Mouse (Mus musculus) hindbrain, embryonic 15.5 days (tissue): ENCODE results near the gene Luc7l. TPM values are rescaled to one million over a fixed set of nuclear protein-coding genes. Genes with fewer than 3 reads are reported as not detected.

Experiments
- ATAC-seq: fragments of 200-750 bp; cut with Nextera tagmentation; 2 replicates; pipeline ENCODE4 v1.8.0; 2017; ENCODE audit warnings: low read depth, moderate number of reproducible peaks, moderate TSS enrichment; ENCODE audit not compliant: low FRiP score
- H3K27ac ChIP-seq: fragments of 300-500 bp; sonication (generic); replicated peaks from 2 replicates; pipeline ENCODE4 v1.5.1; 2015; ENCODE audit warnings: mild to moderate bottlenecking, inconsistent platforms
- H3K27me3 ChIP-seq: fragments of 300-500 bp; sonication (generic); 2 replicates; pipeline ENCODE4 v1.6.1; 2015; ENCODE audit warnings: control low read depth, inconsistent platforms
- H3K36me3 ChIP-seq: fragments of 300-500 bp; sonication (generic); 2 replicates; pipeline ENCODE4 v1.6.1; 2015; ENCODE audit warnings: control low read depth, inconsistent platforms
- H3K4me1 ChIP-seq: fragments of 300-500 bp; sonication (generic); replicated peaks from 2 replicates; pipeline ENCODE4 v1.6.1; 2015; ENCODE audit warnings: control low read depth, inconsistent platforms
- H3K4me2 ChIP-seq: fragments of 300-500 bp; sonication (generic); 2 replicates; pipeline ENCODE4 v1.6.1; 2015; ENCODE audit warnings: moderate library complexity, mild to moderate bottlenecking, inconsistent platforms
- H3K4me3 ChIP-seq: fragments of 300-500 bp; sonication (generic); 2 replicates; pipeline ENCODE4 v1.5.1; 2015; ENCODE audit warnings: mild to moderate bottlenecking, inconsistent platforms
- H3K9ac ChIP-seq: fragments of 300-500 bp; sonication (generic); 2 replicates; pipeline ENCODE4 v1.6.1; 2015; ENCODE audit warnings: inconsistent platforms
- H3K9me3 ChIP-seq: fragments of 300-500 bp; sonication (generic); 2 replicates; pipeline ENCODE4 v1.6.1; 2016; ENCODE audit warnings: control low read depth, inconsistent platforms
- WGBS: fragments of 180-500 bp; shearing (Covaris S2); methylation state at CpG from one replicate; pipeline ENCODE4 v1.1.7; 2015; 5-methylcytosine and 5-hydroxymethylcytosine counted together
- polyA plus RNA-seq: library from polyadenylated mRNA; unstranded; fragments of >200 nt; fragmentation: Nextera tagmentation; extraction: Ambion mirVana; gene quantifications from 2 replicates; pipeline ENCODE4 v1.2.1, GENCODE M21; 2015

Gene Luc7l
- polyA plus RNA-seq, 1 experiment from 2014 or later, result 104 TPM

DNA sequence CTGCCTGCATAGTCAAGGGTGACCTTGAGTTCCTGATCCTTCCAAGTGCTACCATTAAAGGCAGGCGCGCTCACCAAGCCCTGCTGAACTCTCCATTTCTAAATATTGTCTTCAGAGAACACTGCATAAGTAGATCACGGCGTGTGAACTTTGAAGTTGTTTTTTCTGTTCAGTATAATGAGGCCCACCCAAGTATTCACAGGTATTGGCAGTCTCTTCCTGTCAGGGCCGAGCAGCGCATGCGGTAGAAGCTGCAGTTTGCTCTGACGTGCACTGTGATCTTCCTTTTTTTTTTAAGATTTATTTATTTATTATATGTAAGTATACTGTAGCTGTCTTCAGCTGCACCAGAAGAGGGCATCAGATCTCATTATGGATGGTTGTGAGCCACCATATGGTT is 18.3 kb upstream of the Luc7l start:
- H3K27me3 ChIP-seq, result no peaks in the 10 kb centered on the region
- no peak overlapping the region for H3K4me2 ChIP-seq
- H3K4me3 ChIP-seq, result no peak overlapping the region
- H3K9ac ChIP-seq, result no peak overlapping the region
- 90% methylated on average over 8 of the region's 8 CpGs for WGBS
- ATAC-seq, result no peak
- H3K27ac ChIP-seq, result no peak overlapping the region
- no peaks in the 10 kb centered on the region for H3K9me3 ChIP-seq
- 0 out of 2 replicates have a peak, but pooled peaks cover 8% of the 10 kb centered on the region for H3K4me1 ChIP-seq
- H3K36me3 ChIP-seq, result no peaks in the 10 kb centered on the region

DNA sequence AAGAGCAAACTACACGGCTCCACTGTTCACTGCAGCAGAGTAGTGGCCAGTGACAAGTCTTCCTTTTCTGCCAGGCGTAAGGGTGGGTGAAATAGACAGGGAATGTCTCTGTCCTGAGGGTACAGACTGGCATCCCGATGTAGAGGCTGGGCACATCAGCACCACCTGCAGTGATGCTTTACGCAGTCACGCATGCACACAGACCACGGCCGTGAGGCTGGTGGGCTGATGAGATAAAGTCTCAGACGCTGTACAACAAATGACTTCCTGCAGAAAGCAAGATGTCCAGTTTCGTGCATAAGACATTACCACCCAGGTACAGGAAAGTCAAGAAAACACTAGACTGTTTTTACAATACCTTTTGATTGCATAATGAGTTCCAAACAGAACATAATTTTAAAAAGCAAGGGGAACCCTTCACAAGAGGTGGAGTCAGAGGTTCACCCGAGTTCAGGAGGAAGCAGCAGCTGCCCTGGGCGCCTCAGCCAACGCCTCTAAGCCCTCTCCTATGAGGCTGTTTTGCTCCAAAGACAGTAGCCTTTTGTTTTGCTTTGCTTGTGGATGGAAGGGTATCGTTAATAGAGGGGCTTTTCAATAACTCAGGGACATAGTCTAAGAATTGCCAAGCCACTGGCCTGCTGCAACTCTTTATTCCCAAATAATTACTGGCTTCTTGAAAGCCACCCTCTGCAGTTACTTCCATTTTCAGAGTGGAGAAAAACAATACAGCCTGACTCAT is 17.4 kb upstream of the Luc7l start:
- Histone ChIP-seq H3K27me3 (no peaks in the 10 kb centered on the region), H3K4me1 (0 out of 2 replicates have a peak, but pooled peaks cover 8% of the 10 kb centered on the region), H3K4me2 (no peak overlapping the region), H3K9ac (no peak overlapping the region), H3K4me3 (no peak overlapping the region), H3K36me3 (no peaks in the 10 kb centered on the region), H3K27ac (0 out of 2 replicates have a peak overlapping the region, but pooled peaks have one; percentile 11), H3K9me3 (no peaks in the 10 kb centered on the region)
- 55% methylated on average over 13 of the region's 13 CpGs for WGBS
- no peak for ATAC-seq

DNA sequence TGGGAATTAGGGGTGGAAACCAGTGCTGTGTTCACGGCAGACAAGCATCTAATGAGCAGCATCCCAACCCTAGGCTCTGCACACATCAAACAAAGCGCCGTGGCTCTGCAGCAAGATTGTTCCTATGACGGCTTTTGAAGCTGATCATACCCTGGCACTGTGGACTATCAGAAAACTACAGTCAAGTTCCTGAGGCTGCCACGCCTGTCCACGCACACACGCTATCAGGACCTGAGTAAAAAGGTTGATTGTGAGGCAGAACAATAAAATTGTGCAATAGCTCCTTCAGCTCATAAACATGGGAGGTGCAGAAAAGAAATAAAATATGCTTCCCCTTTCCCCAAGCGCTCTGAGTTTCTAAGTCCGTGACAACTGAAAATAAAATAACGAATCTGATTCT is 15.0 kb upstream of the Luc7l start:
- Histone ChIP-seq H3K4me2 (no peak overlapping the region), H3K27me3 (no peaks in the 10 kb centered on the region), H3K9me3 (no peaks in the 10 kb centered on the region), H3K9ac (no peak overlapping the region), H3K4me1 (peaks cover 16% of the 10 kb centered on the region), H3K36me3 (no peaks in the 10 kb centered on the region), H3K27ac (no peak overlapping the region), H3K4me3 (no peak overlapping the region)
- WGBS, result 89% methylated on average over 10 of the region's 10 CpGs
- ATAC-seq, result no peak

DNA sequence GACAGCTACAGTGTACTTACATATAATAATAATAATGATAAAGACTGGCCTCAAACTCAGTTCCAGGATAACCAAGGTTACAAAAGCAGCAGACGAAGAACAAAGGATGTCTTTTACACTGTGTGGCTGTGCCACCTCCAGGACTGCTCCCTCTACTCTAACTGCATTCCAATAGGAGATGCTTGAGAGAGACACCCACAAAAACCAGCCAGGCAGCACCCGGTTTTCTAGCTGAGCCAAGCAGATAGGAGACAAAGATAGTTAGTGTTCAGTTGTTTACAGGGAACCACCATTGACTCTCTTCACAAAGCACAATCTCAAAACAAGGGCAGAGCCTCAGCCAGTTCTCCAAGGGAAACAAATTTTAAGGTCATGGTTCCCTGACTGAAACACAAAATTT is 13.1 kb upstream of the Luc7l start:
- Histone ChIP-seq H3K9ac (no peak overlapping the region), H3K27me3 (no peaks in the 10 kb centered on the region), H3K36me3 (no peaks in the 10 kb centered on the region), H3K27ac (no peak overlapping the region), H3K9me3 (no peaks in the 10 kb centered on the region), H3K4me2 (no peak overlapping the region), H3K4me1 (peaks cover 28% of the 10 kb centered on the region), H3K4me3 (no peak overlapping the region)
- no peak for ATAC-seq
- WGBS, result 72% methylated on average over 2 of the region's 2 CpGs

DNA sequence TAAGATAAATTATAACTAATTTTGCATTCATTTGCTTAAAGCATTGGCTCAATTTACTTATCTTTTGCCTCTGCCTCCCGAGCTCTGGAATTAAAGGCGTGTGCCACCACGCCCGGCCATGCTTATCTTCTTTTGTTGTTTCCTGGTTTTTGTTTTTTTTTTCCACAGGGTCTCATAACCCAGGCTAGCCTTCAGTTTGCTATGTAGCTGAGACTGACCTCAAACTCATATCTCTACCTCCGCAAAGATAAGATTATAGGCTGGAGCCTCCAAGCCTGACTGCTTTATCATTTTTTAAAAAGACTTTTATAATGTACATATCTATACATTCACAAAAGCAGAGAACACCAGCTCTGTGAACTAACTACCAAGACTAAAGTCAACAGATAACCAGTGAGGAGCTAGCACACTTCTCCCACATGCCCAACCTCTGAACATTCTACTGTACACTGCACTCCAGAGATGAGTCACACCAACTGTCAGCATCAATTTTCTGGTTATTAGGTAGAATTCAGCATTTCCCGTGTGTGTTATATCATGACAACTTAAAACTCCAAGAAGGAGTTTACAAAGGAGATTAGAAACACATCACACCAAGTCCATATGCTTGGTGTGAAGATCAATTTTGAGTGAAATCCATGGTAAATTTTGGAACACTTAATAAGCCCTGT is 12.4 kb upstream of the Luc7l start:
- Histone ChIP-seq H3K4me2 (no peak overlapping the region), H3K36me3 (no peaks in the 10 kb centered on the region), H3K4me3 (no peak overlapping the region), H3K27ac (no peak overlapping the region), H3K9me3 (no peaks in the 10 kb centered on the region), H3K27me3 (no peaks in the 10 kb centered on the region), H3K4me1 (peaks cover 27% of the 10 kb centered on the region), H3K9ac (no peak overlapping the region)
- WGBS, result 89% methylated on average over 6 of the region's 6 CpGs
- no peak for ATAC-seq

DNA sequence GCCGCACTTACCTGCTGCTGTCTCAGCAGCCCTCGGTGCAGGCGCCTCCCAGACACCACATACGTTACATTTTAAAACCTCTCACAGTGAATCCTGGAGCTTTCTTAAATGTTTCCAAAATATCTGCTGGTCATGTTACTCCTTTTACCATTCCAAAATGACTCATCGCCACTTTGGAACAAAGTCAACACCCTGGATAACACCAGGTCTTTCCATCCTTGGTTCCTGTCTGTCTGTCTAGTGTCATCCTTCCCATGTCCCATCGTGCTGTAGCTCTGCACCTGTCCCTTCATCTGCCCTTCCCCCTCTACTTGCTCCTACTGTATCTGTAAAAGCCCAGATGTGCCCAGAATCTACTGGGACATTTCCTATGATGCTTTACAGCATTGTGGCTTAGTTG is 11.7 kb upstream of the Luc7l start:
- no peaks in the 10 kb centered on the region for H3K9me3 ChIP-seq
- H3K27me3 ChIP-seq, result no peaks in the 10 kb centered on the region
- H3K27ac ChIP-seq, result no peak overlapping the region
- H3K36me3 ChIP-seq, result no peaks in the 10 kb centered on the region
- no peak for ATAC-seq
- 85% methylated on average over 6 of the region's 6 CpGs for WGBS
- H3K4me1 ChIP-seq, result peaks cover 22% of the 10 kb centered on the region
- H3K9ac ChIP-seq, result no peak overlapping the region
- no peak overlapping the region for H3K4me2 ChIP-seq
- H3K4me3 ChIP-seq, result no peak overlapping the region

DNA sequence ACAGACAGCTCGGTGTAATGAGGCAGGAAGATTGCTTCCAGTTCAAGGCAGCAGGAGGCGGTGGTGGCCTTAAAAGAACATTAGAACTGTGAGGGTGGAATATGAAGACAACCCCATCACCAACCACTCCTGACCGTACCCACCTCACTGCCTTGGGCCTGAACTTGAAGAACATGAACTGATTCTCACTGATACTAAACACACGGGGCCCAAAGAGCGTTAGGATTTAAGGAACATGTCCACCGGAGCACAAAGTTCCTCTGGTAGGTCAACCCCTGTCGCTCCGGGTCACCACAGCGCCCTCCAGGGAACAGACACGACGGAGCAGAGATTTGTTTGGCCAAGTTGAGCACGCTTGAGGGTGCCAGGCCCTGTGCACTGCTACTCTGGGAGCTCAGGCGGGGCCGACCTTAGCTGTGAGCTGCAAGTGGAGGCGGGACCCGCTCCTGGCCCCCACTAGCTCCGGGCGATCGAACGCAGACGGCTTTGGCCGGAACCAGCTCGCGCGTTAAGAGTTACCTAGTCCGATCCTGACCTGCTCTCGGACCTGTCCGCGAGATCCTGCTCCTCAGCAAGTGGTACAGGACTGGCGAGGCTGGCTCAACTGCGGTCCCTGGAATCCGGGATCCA is 9.1 kb upstream of the Luc7l start:
- Histone ChIP-seq H3K9me3 (no peaks in the 10 kb centered on the region), H3K27ac (peak overlapping the region; percentile 86)

DNA sequence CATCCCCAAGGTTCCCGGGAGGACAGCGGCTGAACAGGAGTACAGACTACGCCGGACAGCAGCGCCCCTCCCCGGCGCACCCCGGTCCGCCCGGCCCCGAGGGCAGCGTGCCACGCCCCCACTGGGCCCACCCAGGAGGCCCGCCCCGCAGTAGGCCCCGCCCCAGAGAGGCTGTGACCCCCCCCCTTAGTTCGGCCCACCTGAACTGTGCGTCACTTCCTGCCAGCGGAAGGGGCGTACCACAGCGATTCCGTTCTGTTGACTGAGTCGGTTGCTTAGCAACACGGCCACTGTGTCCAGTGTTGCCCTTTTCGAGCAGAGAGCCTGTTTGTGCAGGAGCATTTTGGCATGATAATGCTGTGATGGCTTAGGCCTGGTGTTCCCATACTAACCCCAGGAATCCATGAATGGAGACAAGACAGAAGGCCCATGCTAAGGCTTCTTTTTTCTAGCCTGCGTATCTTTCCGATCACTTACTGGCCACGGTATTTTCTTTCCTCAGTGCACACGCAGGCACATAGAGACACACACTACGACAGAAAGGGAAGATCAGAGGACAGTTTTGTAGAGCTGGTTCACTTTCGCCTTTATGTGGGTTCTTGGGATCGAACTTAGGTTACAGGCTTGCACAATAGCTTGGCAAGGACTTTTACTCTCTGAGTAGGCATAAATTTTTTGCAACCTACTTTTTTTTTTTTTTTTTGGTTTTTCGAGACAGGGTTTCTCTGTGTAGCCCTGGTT is 8.4 kb upstream of the Luc7l start, which contains the start of gene Fam234a:
Gene Fam234a (minus strand): TSS at position 142 of the 741 bp plus-strand sequence.
- H3K4me3 ChIP-seq, result peak within 1 kb of the TSS; percentile 67
- peak within 1 kb of the TSS; percentile 86 for H3K27ac ChIP-seq
- peaks cover 22% of the 10 kb centered on the region for H3K4me1 ChIP-seq
- peak within 1 kb of the TSS; percentile 67 for H3K9ac ChIP-seq
- H3K36me3 ChIP-seq, result no peaks in the 10 kb centered on the region
- H3K27me3 ChIP-seq, result no peaks in the 10 kb centered on the region
- H3K4me2 ChIP-seq, result peak within 1 kb of the TSS; percentile 84
- peak; percentile 97 for ATAC-seq
- WGBS, result 5% methylated on average over 33 of the region's 33 CpGs
- H3K9me3 ChIP-seq, result no peaks in the 10 kb centered on the region

More for the DNA sequence above, 9.1 kb upstream of the Luc7l start:
- Histone ChIP-seq H3K9ac (peak overlapping the region; percentile 67), H3K4me2 (peak overlapping the region; percentile 84), H3K4me1 (peaks cover 22% of the 10 kb centered on the region), H3K27me3 (no peaks in the 10 kb centered on the region), H3K36me3 (no peaks in the 10 kb centered on the region), H3K4me3 (peak overlapping the region; percentile 67)
- under 1% methylated on average over 32 of the region's 32 CpGs for WGBS
- peak; percentile 19 for ATAC-seq

DNA sequence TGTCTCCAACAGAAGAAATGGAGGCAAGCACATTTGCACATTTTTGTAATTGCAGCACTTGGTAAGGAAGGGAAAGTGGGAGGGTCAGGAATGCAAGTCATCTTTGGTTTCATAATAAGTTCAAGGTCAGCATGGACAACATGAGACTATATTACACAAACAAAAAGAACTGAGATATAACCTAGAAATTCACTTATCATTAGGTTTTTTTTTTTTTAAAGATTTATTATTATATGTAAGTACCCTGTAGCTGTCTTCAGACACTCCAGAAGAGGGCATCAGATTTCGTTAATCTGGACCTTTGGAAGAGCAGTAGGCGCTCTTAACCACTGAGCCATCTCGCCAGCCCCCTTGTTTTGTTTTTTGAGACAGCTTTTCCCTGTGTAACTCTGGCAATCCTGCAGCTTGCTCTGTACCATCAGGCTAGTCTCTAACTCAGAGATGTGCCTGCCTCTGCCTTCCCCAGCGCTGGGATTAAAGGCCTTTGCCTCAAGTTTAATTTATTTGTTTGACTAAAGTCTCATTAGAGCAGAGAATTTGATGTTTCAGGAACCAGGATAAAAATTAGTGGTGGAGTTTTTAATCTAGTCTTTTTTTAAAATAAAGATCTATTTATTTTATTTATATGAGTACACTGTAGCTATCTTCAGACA is 684 bp upstream of the Luc7l start:
- ATAC-seq, result no peak
- Histone ChIP-seq H3K27me3 (no peaks in the 10 kb centered on the region), H3K27ac (peak overlapping the region; percentile 99), H3K36me3 (peaks cover 11% of the 10 kb centered on the region), H3K4me3 (peak overlapping the region; percentile 96), H3K9me3 (no peaks in the 10 kb centered on the region), H3K4me2 (peak overlapping the region; percentile 75), H3K9ac (0 out of 2 replicates have a peak overlapping the region, but pooled peaks have one; percentile 96), H3K4me1 (peaks cover 13% of the 10 kb centered on the region)
- 57% methylated on average over 4 of the region's 4 CpGs for WGBS

DNA sequence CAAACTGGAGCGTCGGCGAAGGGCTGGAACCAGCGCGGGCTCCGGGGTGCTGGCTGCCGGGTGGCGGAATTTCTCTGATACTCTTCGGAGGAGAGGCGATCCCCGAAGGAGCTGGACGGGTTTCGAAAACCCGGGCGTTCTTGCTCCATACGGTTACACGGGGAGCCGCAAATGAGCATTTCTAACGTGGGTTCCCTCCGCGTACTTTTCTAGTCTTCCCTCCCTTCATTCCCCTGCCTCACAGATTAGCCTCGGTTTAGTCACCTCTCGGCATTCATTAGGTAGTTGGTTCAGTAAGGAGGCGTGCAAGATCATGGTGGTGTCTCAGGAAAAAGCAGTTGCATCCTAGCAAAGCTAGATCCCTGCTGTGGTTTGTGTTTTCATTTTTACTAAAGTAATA is 703 bp downstream of the Luc7l start:
- Histone ChIP-seq H3K27ac (peak overlapping the region; percentile 99), H3K4me1 (peaks cover 13% of the 10 kb centered on the region), H3K4me3 (peak overlapping the region; percentile 96), H3K36me3 (peaks cover 24% of the 10 kb centered on the region), H3K9ac (peak overlapping the region; percentile 96), H3K27me3 (no peaks in the 10 kb centered on the region), H3K4me2 (peak overlapping the region; percentile 75), H3K9me3 (no peaks in the 10 kb centered on the region)
- no peak for ATAC-seq
- WGBS, result 0% methylated on average over 24 of the region's 24 CpGs

DNA sequence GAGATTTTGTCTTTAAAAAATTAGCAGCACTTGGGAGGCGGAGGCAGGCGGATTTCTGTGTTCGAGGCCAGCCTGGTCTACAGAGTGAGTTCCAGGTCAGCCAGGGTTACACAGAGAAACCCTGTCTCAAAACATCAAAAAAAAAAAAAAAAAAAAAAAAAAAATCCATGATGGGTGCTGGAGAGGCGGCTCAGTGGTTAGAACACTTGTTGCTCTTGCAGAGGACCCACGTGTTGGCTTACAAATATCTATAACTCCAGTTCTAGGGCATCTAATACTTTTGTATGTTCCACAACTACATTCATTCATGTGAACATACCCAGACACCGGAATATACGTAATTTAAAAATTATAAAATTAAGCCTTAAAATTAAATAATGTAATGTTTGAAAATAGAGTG is 2.6 kb downstream of the Luc7l start:
- H3K4me1 ChIP-seq, result peaks cover 13% of the 10 kb centered on the region
- H3K27ac ChIP-seq, result no peak overlapping the region
- no peaks in the 10 kb centered on the region for H3K27me3 ChIP-seq
- no peak overlapping the region for H3K4me2 ChIP-seq
- no peak overlapping the region for H3K9ac ChIP-seq
- ATAC-seq, result no peak
- no peaks in the 10 kb centered on the region for H3K9me3 ChIP-seq
- H3K4me3 ChIP-seq, result no peak overlapping the region
- H3K36me3 ChIP-seq, result peaks cover 42% of the 10 kb centered on the region
- 97% methylated on average over 7 of the region's 7 CpGs for WGBS
